ENCODE assay signal across 7 mouse cellular contexts in genomic region chr4:35225734-35226495, GRCm38 (mm10). TPM values are rescaled to one million over a fixed set of nuclear protein-coding genes. Genes with fewer than 3 reads are reported as not detected.
DNase-seq lines count a peak whose midpoint lies in the region; ATAC-seq lines count a peak whose summit lies in the region.

C9orf72 (minus strand) TSS chr4:35226175.

- H3K4me2 ChIP-seq in intestine, embryonic 15.5 days (replicated peaks), result peak within 1 kb of the TSS; percentile 84

- peak within 1 kb of the TSS; percentile 72 for H3K27ac ChIP-seq in intestine, embryonic 15.5 days
- peak within 1 kb of the TSS; percentile 88 for H3K27ac ChIP-seq in midbrain, embryonic 10.5 days (replicated peaks)

- peak; percentile 99 for ATAC-seq in intestine, embryonic 15.5 days

- H3K4me3 ChIP-seq in intestine, embryonic 15.5 days (replicated peaks), result peak within 1 kb of the TSS; percentile 86
- peak within 1 kb of the TSS; percentile 95 for H3K4me3 ChIP-seq in midbrain, embryonic 10.5 days

- H3K27me3 ChIP-seq in intestine, embryonic 15.5 days (replicated peaks), result no peaks in the 10 kb centered on the region
- H3K27me3 ChIP-seq in midbrain, embryonic 10.5 days (ENCODE audit: low read depth, poor library complexity, severe bottlenecking), result peaks cover 8% of the 10 kb centered on the region; the same call in 1 of the 2 replicates

- H3K36me3 ChIP-seq in intestine, embryonic 15.5 days, result no peaks in the 10 kb centered on the region
- no peaks in the 10 kb centered on the region for H3K36me3 ChIP-seq in midbrain, embryonic 10.5 days

- intact Hi-C loops in gastrocnemius, postnatal 36 days (cut with DNase I), result loop anchor here (5.0 kb wide), 1 partner anchor 539 kb away; the partner anchor contains the start of gene Slc35a1
- intact Hi-C loops in left cerebral cortex, postnatal 25 days (cut with DNase I), result no loop called here

- WGBS in intestine, embryonic 15.5 days, result under 1% methylated on average over 50 of the region's 51 CpGs
- under 1% methylated on average over 51 of the region's 51 CpGs for WGBS in midbrain, embryonic 10.5 days

- no peaks in the 10 kb centered on the region for H3K4me1 ChIP-seq in intestine, embryonic 15.5 days (replicated peaks)
- peaks cover 17% of the 10 kb centered on the region for H3K4me1 ChIP-seq in midbrain, embryonic 10.5 days

- no peaks in the 10 kb centered on the region for H3K9me3 ChIP-seq in intestine, embryonic 15.5 days
- H3K9me3 ChIP-seq in midbrain, embryonic 10.5 days (replicated peaks), result no peaks in the 10 kb centered on the region

- peak within 1 kb of the TSS; percentile 75 for H3K9ac ChIP-seq in intestine, embryonic 15.5 days

- DNase-seq in adrenal gland, adult 2 months, result peak; percentile 95
- peak; percentile 89 for DNase-seq in embryo, embryonic 11.5 days (ENCODE audit: low read depth, low spot score)
- DNase-seq in gastrocnemius, postnatal 36 days, result peak; percentile 92 to 96
- peak; percentile 98 for DNase-seq in left cerebral cortex, postnatal 25 days (ENCODE audit: low spot score in 2 of 2)
- peak; percentile 93 for DNase-seq in midbrain, embryonic 10.5 days (ENCODE audit: low spot score)
- peak; percentile 94 for DNase-seq in right cerebral cortex, postnatal 4 days

RNA-seq across cellular contexts. Expression of gene C9orf72, which starts in this region (rescaled TPM):
- 10 to 100 TPM; 16.1 to 23.6 TPM for total RNA-seq in adrenal gland, adult 2 months (2021)
- 2.3 and 2.9 TPM in 2 replicates for polyA plus RNA-seq in adrenal gland, adult 2 months (2012; rRNA removed)
- 10 to 100 TPM; 10.6 to 10.7 TPM for total RNA-seq in gastrocnemius, postnatal 36 days (2021)
- polyA plus RNA-seq in intestine, embryonic 15.5 days (2015; fragmentation: Nextera tagmentation; extraction: Ambion mirVana), result 11.7 and 11.9 TPM in 2 replicates
- total RNA-seq in left cerebral cortex, postnatal 25 days (2021), result 10 to 100 TPM; 25.5 to 26.7 TPM
- 19.5 and 22.6 TPM in 2 replicates for polyA plus RNA-seq in midbrain, embryonic 10.5 days (2016; fragmentation: Nextera tagmentation; extraction: Ambion mirVana)

Comparison
In these comparisons a context has a peak if more than half of its experiments do, and no peak if none do; other contexts are left out.
1. Peak in every context shown above with its lines: DNase-seq, ATAC-seq, H3K4me3 ChIP-seq and H3K27ac ChIP-seq.